In the genomic region with DNA sequence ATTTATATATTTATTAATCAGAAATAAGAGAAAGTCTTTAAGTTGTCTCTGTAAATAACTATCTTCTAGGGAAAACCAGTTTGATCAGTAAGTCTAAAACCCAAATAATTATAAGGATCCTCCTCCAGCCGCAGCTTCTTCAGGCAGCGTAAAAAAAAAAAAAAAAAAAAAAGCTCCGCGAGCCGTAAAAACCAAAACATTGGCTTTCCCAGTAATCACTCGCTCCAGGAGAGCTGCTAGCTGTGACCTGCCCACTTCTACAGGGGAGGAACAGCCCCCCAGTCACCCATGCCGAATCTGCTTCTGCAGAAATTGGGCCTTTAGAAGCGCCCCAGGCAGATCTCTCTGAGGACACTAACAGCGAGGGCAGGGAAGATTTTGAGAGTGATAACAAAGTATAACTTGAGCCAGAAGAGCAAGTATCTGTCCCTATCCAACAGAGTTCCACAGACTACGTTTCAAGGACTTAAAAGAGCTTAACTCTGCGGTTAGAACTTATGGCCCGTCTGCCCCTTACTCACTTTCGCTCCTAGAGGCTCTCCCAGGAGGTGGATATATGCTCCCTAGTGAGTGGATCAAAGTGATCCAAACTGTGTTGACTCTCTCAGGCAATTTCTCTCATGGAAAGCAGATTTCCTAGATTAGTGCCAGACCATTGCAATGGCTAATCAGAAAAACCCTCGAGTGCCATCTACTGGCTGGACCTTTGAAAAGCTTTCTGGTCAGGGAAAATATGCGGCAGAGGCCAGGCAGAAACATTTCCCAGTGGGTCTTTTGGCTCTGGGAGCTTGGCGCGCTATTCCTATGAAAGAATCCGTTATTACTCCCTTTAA, we compare ENCODE assay signal across 9 mouse cellular contexts.
DNase-seq lines count a peak whose midpoint lies in the region; ATAC-seq and TF ChIP-seq lines count a peak whose summit lies in the region.
"Had no signal": no experiment of that assay in that cellular context is flagged by ENCODE, and none has a peak within 500 bp of the region (broad histone marks: within the 10 kb centered on the region; RNA-seq: fewer than 3 reads in every experiment).

No protein-coding gene starts in this region.

- WGBS in kidney, embryonic 15.5 days: 39% methylated on average over 18 of the region's 18 CpGs
- WGBS in limb, embryonic 13.5 days: 27% methylated on average over 18 of the region's 18 CpGs

- in situ Hi-C loops in Patski (cut with MboI; ENCODE audit: low pct_unique_long_range_greater_than_20kb): loop anchor here (5.0 to 10.0 kb wide), 4 partner anchors 198 to 860 kb away; a partner anchor contains a TSS

- no peaks in the 10 kb centered on the region for H3K9me3 ChIP-seq in kidney, embryonic 15.5 days (replicated peaks)
- no peaks in the 10 kb centered on the region for H3K9me3 ChIP-seq in limb, embryonic 13.5 days

- H3K4me1 ChIP-seq in kidney, embryonic 15.5 days: no peaks in the 10 kb centered on the region
- H3K4me1 ChIP-seq in limb, embryonic 13.5 days: no peaks in the 10 kb centered on the region

- DNase-seq in 3134 (ENCODE audit: extremely low read depth, insufficient read length, low spot score) (peak; percentile 4), Patski (ENCODE audit: low read depth, low spot score) (peak; percentile 53)
- peak; percentile 46 to 80 for DNase-seq in cerebellum, postnatal 4 days (ENCODE audit: low spot score in 2 of 2)
- DNase-seq in heart, adult 18-20 months: peak; percentile 67 to 86
- DNase-seq in ovary, postnatal 36 days (ENCODE audit: low spot score): peak; percentile 60

- H3K27me3 ChIP-seq in Patski: no peaks in the 10 kb centered on the region
- H3K27me3 ChIP-seq in kidney, embryonic 15.5 days: no peaks in the 10 kb centered on the region
- no peaks in the 10 kb centered on the region for H3K27me3 ChIP-seq in limb, embryonic 13.5 days

- H3K9ac ChIP-seq in kidney, embryonic 15.5 days: no peak overlapping the region
- no peak overlapping the region for H3K9ac ChIP-seq in limb, embryonic 13.5 days

- H3K4me3 ChIP-seq in kidney, embryonic 15.5 days (replicated peaks): peak overlapping the region; percentile 34
- peak overlapping the region; percentile 15; the same call in 1 of the 2 replicates for H3K4me3 ChIP-seq in limb, embryonic 13.5 days
- H3K4me3 ChIP-seq: erythroblast, embryonic 14.5 days had no signal

- peak overlapping the region; percentile 54 for H3K4me2 ChIP-seq in kidney, embryonic 15.5 days
- H3K4me2 ChIP-seq in limb, embryonic 13.5 days (replicated peaks): peak overlapping the region; percentile 47

- ATAC-seq in Patski: peak; percentile 17
- ATAC-seq in kidney, embryonic 15.5 days (replicated peaks; ENCODE audit: low FRiP score): peak; percentile 79
- ATAC-seq in limb, embryonic 13.5 days (ENCODE audit: low FRiP score, low read depth): no peak; the same call in 1 of the 2 replicates
- no peak for ATAC-seq in megakaryocyte-erythroid progenitor cell, adult 5-6 weeks (replicated peaks; ENCODE audit: low FRiP score, low TSS enrichment, poor library complexity, severe bottlenecking)

- POLR2A ChIA-PET in Patski (lab: Charles Lee): no interaction called here

- no peaks in the 10 kb centered on the region for H3K36me3 ChIP-seq in kidney, embryonic 15.5 days
- no peaks in the 10 kb centered on the region for H3K36me3 ChIP-seq in limb, embryonic 13.5 days

- CTCF ChIA-PET in Patski (lab: Charles Lee): interaction anchor here (0.7 to 0.8 kb wide), 2 partner anchors 231 to 911 kb away, joined by 3 read pairs; no protein-coding TSS in a partner anchor

- H3K27ac ChIP-seq in kidney, embryonic 15.5 days: no peak overlapping the region
- H3K27ac ChIP-seq in limb, embryonic 13.5 days: no peak overlapping the region

- TF ChIP-seq CTCF in Patski (IDR thresholded peaks at IDR 0.05): peak; percentile 70

Comparison
In these comparisons a context has a peak if more than half of its experiments do, and no peak if none do; other contexts are left out.
1. DNase-seq: peak in every context shown above with its lines; median percentile 76 in heart, adult 18-20 months; 63 in cerebellum, postnatal 4 days; 60 in ovary, postnatal 36 days; 53 in Patski; 4 in 3134.
2. ATAC-seq: peak in Patski (single experiment) and kidney, embryonic 15.5 days (single experiment); none in limb, embryonic 13.5 days (single experiment) and megakaryocyte-erythroid progenitor cell, adult 5-6 weeks (single experiment).